ENCODE assay signal across 8 mouse cellular contexts in genomic region chr13:71963356-71964351, GRCm38 (mm10). TPM values are rescaled to one million over a fixed set of nuclear protein-coding genes. Genes with fewer than 3 reads are reported as not detected.
DNase-seq lines count a peak whose midpoint lies in the region; ATAC-seq lines count a peak whose summit lies in the region.

TSS of gene Irx1 (minus strand) at chr13:71963723.

- H3K27ac ChIP-seq in embryonic facial prominence, embryonic 11.5 days (replicated peaks; ENCODE audit: low read depth, low read length), result peak within 1 kb of the TSS; percentile 22; the same call in 1 of the 2 replicates
- peak within 1 kb of the TSS; percentile 78 for H3K27ac ChIP-seq in hindbrain, embryonic 16.5 days (ENCODE audit: low read depth, low read length)
- H3K27ac ChIP-seq in liver, embryonic 16.5 days (ENCODE audit: low read length), result no peak within 1 kb of the TSS

- H3K36me3 ChIP-seq in embryonic facial prominence, embryonic 11.5 days (replicated peaks; ENCODE audit: control insufficient read depth, insufficient read depth, low read depth, low read length), result no peaks in the 10 kb centered on the region
- no peaks in the 10 kb centered on the region for H3K36me3 ChIP-seq in hindbrain, embryonic 16.5 days (ENCODE audit: control insufficient read depth, insufficient read depth, low read length)
- no peaks in the 10 kb centered on the region for H3K36me3 ChIP-seq in liver, embryonic 16.5 days (ENCODE audit: control insufficient read depth, insufficient read depth)

- no peaks in the 10 kb centered on the region; the same call in 1 of the 2 replicates for H3K4me1 ChIP-seq in embryonic facial prominence, embryonic 11.5 days (ENCODE audit: control insufficient read depth, insufficient read depth, low read length)
- peaks cover 16% of the 10 kb centered on the region for H3K4me1 ChIP-seq in hindbrain, embryonic 16.5 days (ENCODE audit: control insufficient read depth, insufficient read depth, low read depth, low read length)
- H3K4me1 ChIP-seq in liver, embryonic 16.5 days (ENCODE audit: control insufficient read depth, low read depth, low read length), result no peaks in the 10 kb centered on the region

- peak within 1 kb of the TSS; percentile 89 for H3K4me2 ChIP-seq in embryonic facial prominence, embryonic 11.5 days (ENCODE audit: low read depth, low read length)
- peak within 1 kb of the TSS; percentile 68 for H3K4me2 ChIP-seq in hindbrain, embryonic 16.5 days (ENCODE audit: low read length)
- H3K4me2 ChIP-seq in liver, embryonic 16.5 days (ENCODE audit: low read depth, low read length), result peak within 1 kb of the TSS; percentile 34

- peaks cover 61% of the 10 kb centered on the region for H3K27me3 ChIP-seq in embryonic facial prominence, embryonic 11.5 days (ENCODE audit: control insufficient read depth, insufficient read depth, low read length)
- H3K27me3 ChIP-seq in hindbrain, embryonic 16.5 days (replicated peaks; ENCODE audit: control insufficient read depth, insufficient read depth, low read length), result peaks cover 27% of the 10 kb centered on the region
- peaks cover 98% of the 10 kb centered on the region for H3K27me3 ChIP-seq in liver, embryonic 16.5 days (ENCODE audit: control insufficient read depth, insufficient read depth, low read depth, low read length)

- H3K4me3 ChIP-seq in embryonic facial prominence, embryonic 11.5 days (ENCODE audit: low read depth, low read length), result peak within 1 kb of the TSS; percentile 59
- peak within 1 kb of the TSS; percentile 56 for H3K4me3 ChIP-seq in hindbrain, embryonic 16.5 days (ENCODE audit: low read length)
- H3K4me3 ChIP-seq in liver, embryonic 16.5 days (ENCODE audit: low read depth, low read length), result peak within 1 kb of the TSS; percentile 33

- H3K9ac ChIP-seq in embryonic facial prominence, embryonic 11.5 days (replicated peaks; ENCODE audit: low read length), result peak within 1 kb of the TSS; percentile 64
- peak within 1 kb of the TSS; percentile 75 for H3K9ac ChIP-seq in hindbrain, embryonic 16.5 days (ENCODE audit: low read depth, low read length)
- H3K9ac ChIP-seq in liver, embryonic 16.5 days (ENCODE audit: low read depth, low read length), result no peak within 1 kb of the TSS

- peak; percentile 7 for DNase-seq in adrenal gland, adult 2 months
- DNase-seq in adrenal gland, postnatal 14 days, result no peak
- peak; percentile 77 for DNase-seq in embryonic facial prominence, embryonic 11.5 days (ENCODE audit: low spot score)
- peak; percentile 56 for DNase-seq in retina, postnatal 1 day
- DNase-seq in thymus, adult 18-20 months, result no peak
- DNase-seq in thymus, postnatal 25 days, result no peak

- under 1% methylated on average over 82 of the region's 100 CpGs for WGBS in embryonic facial prominence, embryonic 11.5 days
- under 1% methylated on average over 74 of the region's 100 CpGs for WGBS in hindbrain, embryonic 16.5 days
- under 1% methylated on average over 67 of the region's 100 CpGs for WGBS in liver, embryonic 16.5 days (ENCODE audit: insufficient replicate concordance)

- ATAC-seq in embryonic facial prominence, embryonic 11.5 days (replicated peaks; ENCODE audit: insufficient number of reproducible peaks, low FRiP score, low TSS enrichment, low read depth), result peak; percentile 64
- peak; percentile 84 for ATAC-seq in hindbrain, embryonic 16.5 days
- no peak for ATAC-seq in liver, embryonic 16.5 days (ENCODE audit: low read depth)

- no peaks in the 10 kb centered on the region for H3K9me3 ChIP-seq in embryonic facial prominence, embryonic 11.5 days (replicated peaks; ENCODE audit: control insufficient read depth, low read length)
- H3K9me3 ChIP-seq in hindbrain, embryonic 16.5 days (ENCODE audit: control insufficient read depth, low read length), result no peaks in the 10 kb centered on the region
- H3K9me3 ChIP-seq in liver, embryonic 16.5 days (replicated peaks; ENCODE audit: control insufficient read depth, low read length), result no peaks in the 10 kb centered on the region

RNA-seq across cellular contexts. Expression of gene Irx1, which starts in this region (rescaled TPM):
- total RNA-seq in adrenal gland, adult 2 months (2021), result not detected
- 0.25 TPM in 1 of 2 replicates, not detected in the other for polyA plus RNA-seq in adrenal gland, adult 2 months (2012; rRNA removed)
- total RNA-seq in adrenal gland, postnatal 14 days (2021), result 0.41 TPM in 1 of 2 replicates, not detected in the other
- 2.2 and 2.4 TPM in 2 replicates for polyA plus RNA-seq in embryonic facial prominence, embryonic 11.5 days (2014; fragmentation: Nextera tagmentation; extraction: Ambion mirVana)
- polyA plus RNA-seq in hindbrain, embryonic 16.5 days (2015; fragmentation: Nextera tagmentation; extraction: Ambion mirVana), result 4.1 and 5.7 TPM in 2 replicates
- polyA plus RNA-seq in liver, embryonic 16.5 days (2015; fragmentation: Nextera tagmentation; extraction: Ambion mirVana), result not detected in 2 replicates

Comparison
In these comparisons a context has a peak if more than half of its experiments do, and no peak if none do; other contexts are left out.
1. Peak in DNase-seq in adrenal gland, adult 2 months; RNA of the gene not detected or under 1 TPM.
2. DNase-seq: peak in embryonic facial prominence, embryonic 11.5 days (single experiment) and retina, postnatal 1 day (single experiment); none in adrenal gland, postnatal 14 days (single experiment), thymus, adult 18-20 months (0 of 2) and thymus, postnatal 25 days (single experiment).
3. H3K4me2 ChIP-seq: peak in every context shown above with its lines; median percentile 89 in embryonic facial prominence, embryonic 11.5 days; 68 in hindbrain, embryonic 16.5 days; 34 in liver, embryonic 16.5 days.
4. Peak in every context shown above with its lines, with median percentiles within 50 percentile points of each other: H3K4me3 ChIP-seq.